Mouse (Mus musculus): Measurements from ENCODE around the gene Rgs9bp. TPM values are rescaled to one million over a fixed set of nuclear protein-coding genes. Genes with fewer than 3 reads are reported as not detected.

The Rgs9bp gene
- polyA plus RNA-seq (2014; fragmentation: Nextera tagmentation; extraction: Ambion mirVana) = 0.03 and 0.24 TPM in 2 replicates

- Histone ChIP-seq H3K9me3 (ENCODE audit: control insufficient read depth, low read length) (no peaks in the 10 kb centered on the region), H3K4me2 (replicated peaks; ENCODE audit: low read depth, low read length) (peak within 1 kb of the TSS; percentile 99), H3K36me3 (ENCODE audit: control insufficient read depth, insufficient read depth, low read length) (no peaks in the 10 kb centered on the region), H3K4me1 (replicated peaks; ENCODE audit: control insufficient read depth, insufficient read depth, low read length) (peaks cover 4% of the 10 kb centered on the region), H3K27me3 (ENCODE audit: control insufficient read depth, insufficient read depth, low read length) (peaks cover 28% of the 10 kb centered on the region), H3K27ac (ENCODE audit: low read depth, low read length) (0 out of 2 replicates have a peak within 1 kb of the TSS, but pooled peaks have one; percentile 6), H3K9ac (ENCODE audit: low read depth, low read length) (peak within 1 kb of the TSS; percentile 68), H3K4me3 (ENCODE audit: low read depth, low read length) (peak within 1 kb of the TSS; percentile 68)
- DNase-seq (ENCODE audit: low spot score) (peak; percentile 69), ATAC-seq (ENCODE audit: low FRiP score) (peak; percentile 71)
- 1% methylated on average over 45 of the region's 45 CpGs for WGBS
Measured at GRCm38 (mm10) chr7:35585191-35586054, at the start of gene Rgs9bp. Gene Rgs9bp, minus strand, starts transcription at chr7:35585582.

- Histone ChIP-seq H3K9me3 (ENCODE audit: control insufficient read depth, low read length) (no peaks in the 10 kb centered on the region), H3K4me2 (replicated peaks; ENCODE audit: low read depth, low read length) (no peak overlapping the region), H3K36me3 (ENCODE audit: control insufficient read depth, insufficient read depth, low read length) (no peaks in the 10 kb centered on the region), H3K4me1 (replicated peaks; ENCODE audit: control insufficient read depth, insufficient read depth, low read length) (no peaks in the 10 kb centered on the region), H3K27me3 (ENCODE audit: control insufficient read depth, insufficient read depth, low read length) (no peaks in the 10 kb centered on the region), H3K9ac (ENCODE audit: low read depth, low read length) (no peak overlapping the region), H3K4me3 (ENCODE audit: low read depth, low read length) (no peak overlapping the region), H3K27ac (ENCODE audit: low read depth, low read length) (no peak overlapping the region)
- whole genome bisulfite sequencing = 73% methylated on average over 5 of the region's 5 CpGs
- ATAC-seq (ENCODE audit: low FRiP score) = no peak
- DNase-seq (ENCODE audit: low spot score) = peak; percentile 55
Measured at GRCm38 (mm10) chr7:35628496-35628895, 43.1 kb upstream of the Rgs9bp start.

- no peak for ATAC-seq (ENCODE audit: low FRiP score)
- 94% methylated on average over 10 of the region's 10 CpGs for WGBS
- no peaks in the 10 kb centered on the region for H3K4me1 ChIP-seq (replicated peaks; ENCODE audit: control insufficient read depth, insufficient read depth, low read length)
- no peaks in the 10 kb centered on the region for H3K9me3 ChIP-seq (ENCODE audit: control insufficient read depth, low read length)
- H3K4me3 ChIP-seq (ENCODE audit: low read depth, low read length) = no peak overlapping the region
- no peak overlapping the region for H3K27ac ChIP-seq (ENCODE audit: low read depth, low read length)
- no peak overlapping the region for H3K9ac ChIP-seq (ENCODE audit: low read depth, low read length)
- H3K27me3 ChIP-seq (ENCODE audit: control insufficient read depth, insufficient read depth, low read length) = no peaks in the 10 kb centered on the region
- H3K36me3 ChIP-seq (ENCODE audit: control insufficient read depth, insufficient read depth, low read length) = no peaks in the 10 kb centered on the region
- no peak for DNase-seq (ENCODE audit: low spot score)
- no peak overlapping the region for H3K4me2 ChIP-seq (replicated peaks; ENCODE audit: low read depth, low read length)
Measured at GRCm38 (mm10) chr7:35627371-35627770, 42.0 kb upstream of the Rgs9bp start.

- H3K27ac ChIP-seq (ENCODE audit: low read depth, low read length) = no peak overlapping the region
- no peaks in the 10 kb centered on the region for H3K4me1 ChIP-seq (replicated peaks; ENCODE audit: control insufficient read depth, insufficient read depth, low read length)
- no peak overlapping the region for H3K9ac ChIP-seq (ENCODE audit: low read depth, low read length)
- H3K36me3 ChIP-seq (ENCODE audit: control insufficient read depth, insufficient read depth, low read length) = no peaks in the 10 kb centered on the region
- DNase-seq (ENCODE audit: low spot score) = no peak
- no peak overlapping the region for H3K4me3 ChIP-seq (ENCODE audit: low read depth, low read length)
- no peaks in the 10 kb centered on the region for H3K27me3 ChIP-seq (ENCODE audit: control insufficient read depth, insufficient read depth, low read length)
- 97% methylated on average over 5 of the region's 5 CpGs for WGBS
- H3K9me3 ChIP-seq (ENCODE audit: control insufficient read depth, low read length) = no peaks in the 10 kb centered on the region
- no peak for ATAC-seq (ENCODE audit: low FRiP score)
- no peak overlapping the region for H3K4me2 ChIP-seq (replicated peaks; ENCODE audit: low read depth, low read length)
Measured at GRCm38 (mm10) chr7:35626038-35626437, 40.7 kb upstream of the Rgs9bp start.

DNA sequence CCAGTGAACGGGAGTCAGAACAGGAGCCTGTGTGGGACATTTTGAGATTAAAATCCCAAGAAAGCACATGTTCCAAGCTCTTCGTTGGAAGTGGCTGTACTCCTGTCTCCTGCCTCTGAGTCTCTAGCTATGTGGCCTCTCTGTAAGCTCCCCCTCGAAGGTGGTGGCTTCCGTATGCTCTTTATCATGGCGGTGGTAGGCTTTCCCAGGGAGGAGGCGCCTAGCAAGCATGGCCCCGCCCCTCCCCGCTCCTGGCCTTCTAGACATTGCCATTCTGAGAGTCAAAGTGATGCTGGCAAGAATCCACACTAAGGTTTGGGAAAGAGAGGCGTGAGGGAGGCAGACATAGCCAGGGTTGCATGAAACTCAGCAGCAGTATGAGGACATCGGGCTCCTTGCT lies 37.2 kb upstream of the Rgs9bp start:
- H3K27ac ChIP-seq (ENCODE audit: low read depth, low read length) = no peak overlapping the region
- no peak overlapping the region for H3K4me2 ChIP-seq (replicated peaks; ENCODE audit: low read depth, low read length)
- DNase-seq (ENCODE audit: low spot score) (no peak), ATAC-seq (ENCODE audit: low FRiP score) (no peak)
- H3K4me1 ChIP-seq (replicated peaks; ENCODE audit: control insufficient read depth, insufficient read depth, low read length) = no peaks in the 10 kb centered on the region
- 95% methylated on average over 10 of the region's 10 CpGs for WGBS
- H3K9me3 ChIP-seq (ENCODE audit: control insufficient read depth, low read length) = no peaks in the 10 kb centered on the region
- H3K27me3 ChIP-seq (ENCODE audit: control insufficient read depth, insufficient read depth, low read length) = no peaks in the 10 kb centered on the region
- H3K9ac ChIP-seq (ENCODE audit: low read depth, low read length) = no peak overlapping the region
- H3K36me3 ChIP-seq (ENCODE audit: control insufficient read depth, insufficient read depth, low read length) = 0 out of 2 replicates have a peak, but pooled peaks cover 2% of the 10 kb centered on the region
- H3K4me3 ChIP-seq (ENCODE audit: low read depth, low read length) = no peak overlapping the region

GRCm38 (mm10) chr7:35617513-35617912 lies 32.1 kb upstream of the Rgs9bp start:
- Histone ChIP-seq H3K4me3 (ENCODE audit: low read depth, low read length) (no peak overlapping the region), H3K27ac (ENCODE audit: low read depth, low read length) (no peak overlapping the region), H3K4me1 (replicated peaks; ENCODE audit: control insufficient read depth, insufficient read depth, low read length) (no peaks in the 10 kb centered on the region), H3K4me2 (replicated peaks; ENCODE audit: low read depth, low read length) (no peak overlapping the region), H3K9me3 (ENCODE audit: control insufficient read depth, low read length) (no peaks in the 10 kb centered on the region), H3K27me3 (ENCODE audit: control insufficient read depth, insufficient read depth, low read length) (no peaks in the 10 kb centered on the region), H3K36me3 (ENCODE audit: control insufficient read depth, insufficient read depth, low read length) (peaks cover 6% of the 10 kb centered on the region; the same call in 1 of the 2 replicates), H3K9ac (ENCODE audit: low read depth, low read length) (no peak overlapping the region)
- 37% methylated on average over 4 of the region's 4 CpGs for WGBS
- DNase-seq (ENCODE audit: low spot score) (peak; percentile 35), ATAC-seq (ENCODE audit: low FRiP score) (peak; percentile 59)

DNA sequence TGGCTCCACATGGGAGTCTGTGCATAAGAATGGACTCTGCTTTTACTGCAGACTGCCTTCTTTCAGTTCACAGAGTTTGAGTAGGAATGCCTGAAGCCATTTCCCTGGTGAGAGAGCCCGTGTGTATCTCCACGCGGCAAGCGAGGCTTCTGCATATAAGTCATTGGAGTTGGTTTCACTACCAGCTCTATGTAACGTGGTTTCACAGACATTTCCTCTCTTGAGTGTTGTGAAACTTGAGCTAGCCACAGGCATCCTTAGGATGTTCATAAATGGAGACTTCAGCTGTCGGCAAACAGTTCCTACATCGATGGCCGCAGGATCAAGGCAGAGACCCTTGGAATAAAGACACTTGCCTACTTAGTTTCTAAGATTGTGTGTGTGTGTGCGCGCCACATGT lies 23.9 kb upstream of the Rgs9bp start:
- Histone ChIP-seq H3K9ac (ENCODE audit: low read depth, low read length) (no peak overlapping the region), H3K4me2 (replicated peaks; ENCODE audit: low read depth, low read length) (no peak overlapping the region), H3K4me1 (replicated peaks; ENCODE audit: control insufficient read depth, insufficient read depth, low read length) (no peaks in the 10 kb centered on the region), H3K4me3 (ENCODE audit: low read depth, low read length) (no peak overlapping the region), H3K27ac (ENCODE audit: low read depth, low read length) (no peak overlapping the region), H3K9me3 (ENCODE audit: control insufficient read depth, low read length) (no peaks in the 10 kb centered on the region), H3K27me3 (ENCODE audit: control insufficient read depth, insufficient read depth, low read length) (no peaks in the 10 kb centered on the region), H3K36me3 (ENCODE audit: control insufficient read depth, insufficient read depth, low read length) (peaks cover 4% of the 10 kb centered on the region; the same call in 1 of the 2 replicates)
- DNase-seq (ENCODE audit: low spot score) (no peak), ATAC-seq (ENCODE audit: low FRiP score) (no peak)
- WGBS = 92% methylated on average over 10 of the region's 10 CpGs

GRCm38 (mm10) chr7:35606816-35607215 lies 21.4 kb upstream of the Rgs9bp start:
- Histone ChIP-seq H3K4me3 (ENCODE audit: low read depth, low read length) (no peak overlapping the region), H3K36me3 (ENCODE audit: control insufficient read depth, insufficient read depth, low read length) (0 out of 2 replicates have a peak, but pooled peaks cover 2% of the 10 kb centered on the region), H3K27me3 (ENCODE audit: control insufficient read depth, insufficient read depth, low read length) (no peaks in the 10 kb centered on the region), H3K27ac (ENCODE audit: low read depth, low read length) (no peak overlapping the region), H3K4me2 (replicated peaks; ENCODE audit: low read depth, low read length) (no peak overlapping the region), H3K9me3 (ENCODE audit: control insufficient read depth, low read length) (no peaks in the 10 kb centered on the region), H3K9ac (ENCODE audit: low read depth, low read length) (no peak overlapping the region), H3K4me1 (replicated peaks; ENCODE audit: control insufficient read depth, insufficient read depth, low read length) (no peaks in the 10 kb centered on the region)
- WGBS = 85% methylated on average over 10 of the region's 10 CpGs
- no peak for DNase-seq (ENCODE audit: low spot score)
- no peak for ATAC-seq (ENCODE audit: low FRiP score)

DNA sequence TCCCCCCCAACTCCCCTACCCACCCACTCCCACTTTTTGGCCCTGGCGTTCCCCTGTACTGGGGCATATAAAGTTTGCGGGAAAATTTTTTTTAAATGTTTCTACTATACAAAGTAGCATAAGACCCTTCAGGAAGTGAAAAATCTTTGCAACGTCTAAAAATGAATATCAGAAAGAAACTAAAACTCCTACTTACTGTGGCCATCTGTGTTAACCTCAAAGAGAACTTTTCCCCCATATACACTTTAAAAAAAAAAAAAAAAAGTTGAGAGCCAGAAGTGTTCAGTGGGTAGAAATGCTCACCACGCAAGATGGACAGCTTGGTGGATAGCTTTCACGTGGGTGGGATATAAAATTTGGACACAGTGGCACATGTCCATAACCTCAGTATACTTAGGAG lies 17.4 kb upstream of the Rgs9bp start:
- DNase-seq (ENCODE audit: low spot score) (no peak), ATAC-seq (ENCODE audit: low FRiP score) (no peak)
- H3K27me3 ChIP-seq (ENCODE audit: control insufficient read depth, insufficient read depth, low read length) = no peaks in the 10 kb centered on the region
- no peak overlapping the region for H3K9ac ChIP-seq (ENCODE audit: low read depth, low read length)
- no peak overlapping the region for H3K4me3 ChIP-seq (ENCODE audit: low read depth, low read length)
- 0 out of 2 replicates have a peak, but pooled peaks cover 2% of the 10 kb centered on the region for H3K36me3 ChIP-seq (ENCODE audit: control insufficient read depth, insufficient read depth, low read length)
- H3K4me1 ChIP-seq (replicated peaks; ENCODE audit: control insufficient read depth, insufficient read depth, low read length) = no peaks in the 10 kb centered on the region
- WGBS = 96% methylated on average over 5 of the region's 5 CpGs
- H3K4me2 ChIP-seq (replicated peaks; ENCODE audit: low read depth, low read length) = no peak overlapping the region
- no peak overlapping the region for H3K27ac ChIP-seq (ENCODE audit: low read depth, low read length)
- no peaks in the 10 kb centered on the region for H3K9me3 ChIP-seq (ENCODE audit: control insufficient read depth, low read length)

All from hindbrain, embryonic 11.5 days (tissue).